Mouse (Mus musculus) liver, postnatal 0 days (tissue): ENCODE measurements around the gene Ghrhr. TPM values are rescaled to one million over a fixed set of nuclear protein-coding genes. Genes with fewer than 3 reads are reported as not detected.

ENCODE experiments used
- ATAC-seq: fragments of 200-750 bp; cut with Nextera tagmentation; 2 replicates; pipeline ENCODE4 v1.8.0; 2017; ENCODE audit warnings: mild to moderate bottlenecking, moderate library complexity
- DNase-seq: peaks from one replicate; pipeline ENCODE4 v3.0.0-alpha.2; 2016
- H3K27ac ChIP-seq: fragments of 300-500 bp; sonication (generic); 2 replicates; pipeline ENCODE4 v1.5.1; 2014; ENCODE audit warnings: antibody characterized with exemption, moderate library complexity, mild to moderate bottlenecking, low read depth
- H3K27me3 ChIP-seq: fragments of 300-500 bp; sonication (generic); 2 replicates; pipeline ENCODE4 v1.6.1; 2014; ENCODE audit warnings: low read length, control low read depth, mixed read lengths; ENCODE audit not compliant: insufficient read depth
- H3K36me3 ChIP-seq: fragments of 300-500 bp; sonication (generic); replicated peaks from 2 replicates; pipeline ENCODE4 v1.6.1; 2014; ENCODE audit warnings: mild to moderate bottlenecking, control low read depth, low read length, moderate library complexity, mixed read lengths; ENCODE audit not compliant: insufficient read depth
- H3K4me1 ChIP-seq: fragments of 300-500 bp; sonication (generic); 2 replicates; pipeline ENCODE4 v1.6.1; 2014; ENCODE audit warnings: antibody characterized with exemption, mild to moderate bottlenecking, control low read depth; ENCODE audit not compliant: insufficient read depth
- H3K4me2 ChIP-seq: fragments of 300-500 bp; sonication (generic); 2 replicates; pipeline ENCODE4 v1.6.1; 2014; ENCODE audit warnings: low read depth, mild to moderate bottlenecking, low read length, moderate library complexity, mixed read lengths
- H3K4me3 ChIP-seq: fragments of 300-500 bp; sonication (generic); 2 replicates; pipeline ENCODE4 v1.5.1; 2014; ENCODE audit warnings: low read depth, low read length
- H3K9ac ChIP-seq: fragments of 300-500 bp; sonication (generic); replicated peaks from 2 replicates; pipeline ENCODE4 v1.6.1; 2014; ENCODE audit warnings: mild to moderate bottlenecking, moderate library complexity
- H3K9me3 ChIP-seq: fragments of 300-500 bp; sonication (generic); 2 replicates; pipeline ENCODE4 v1.6.1; 2016; ENCODE audit warnings: mild to moderate bottlenecking, control low read depth, low read length, mixed read lengths
- CTCF ChIP-seq: sonication (generic); IDR thresholded peaks from 2 replicates; pipeline ENCODE4 v1.5.1; 2016; ENCODE audit warnings: antibody characterized with exemption, low read depth
- EP300 ChIP-seq: IDR thresholded peaks from 2 replicates; pipeline ENCODE4 v1.6.1; 2016; ENCODE audit warnings: antibody characterized with exemption, low read depth, mild to moderate bottlenecking
- WGBS: fragments of 180-500 bp; shearing (Covaris S2); extraction: QIAGEN DNeasy Blood & Tissue Kit; methylation state at CpG from one replicate; pipeline ENCODE4 v1.1.7; 2014; ENCODE audit not compliant: insufficient replicate concordance; 5-methylcytosine and 5-hydroxymethylcytosine counted together
- polyA plus RNA-seq: library from polyadenylated mRNA; unstranded; fragments of >200 nt; fragmentation: Nextera tagmentation; extraction: Ambion mirVana; gene quantifications from 2 replicates; pipeline ENCODE4 v1.2.1, GENCODE M21; 2015

Ghrhr gene
- polyA plus RNA-seq, 1 experiment from 2014 or later: 0.09 TPM

- Histone ChIP-seq H3K4me2 (no peak overlapping the region), H3K4me1 (no peaks in the 10 kb centered on the region), H3K4me3 (no peak overlapping the region), H3K9me3 (no peaks in the 10 kb centered on the region), H3K36me3 (no peaks in the 10 kb centered on the region), H3K27me3 (no peaks in the 10 kb centered on the region), H3K9ac (no peak overlapping the region), H3K27ac (no peak overlapping the region)
- no peak for ATAC-seq
- TF ChIP-seq EP300: no peak
- TF ChIP-seq CTCF: no peak
- 75% methylated on average over 11 of the region's 11 CpGs for WGBS
- no peak for DNase-seq
These were observed 20.5 kb downstream of the Ghrhr start for GRCm38 (mm10) chr6:55396622-55397041.

- 70% methylated on average over 9 of the region's 9 CpGs for WGBS
- Histone ChIP-seq H3K36me3 (no peaks in the 10 kb centered on the region), H3K4me3 (no peak overlapping the region), H3K4me1 (no peaks in the 10 kb centered on the region), H3K9ac (no peak overlapping the region), H3K4me2 (no peak overlapping the region), H3K27ac (no peak overlapping the region), H3K27me3 (no peaks in the 10 kb centered on the region), H3K9me3 (no peaks in the 10 kb centered on the region)
- no peak for DNase-seq
- TF ChIP-seq CTCF: no peak
- TF ChIP-seq EP300: no peak
- ATAC-seq: no peak
These were observed 23.0 kb downstream of the Ghrhr start for GRCm38 (mm10) chr6:55398869-55399628.

GRCm38 (mm10) chr6:55399910-55400309 is 23.8 kb downstream of the Ghrhr start:
- Histone ChIP-seq H3K9ac (no peak overlapping the region), H3K4me2 (no peak overlapping the region), H3K27ac (no peak overlapping the region), H3K36me3 (no peaks in the 10 kb centered on the region), H3K4me3 (no peak overlapping the region), H3K27me3 (no peaks in the 10 kb centered on the region), H3K9me3 (no peaks in the 10 kb centered on the region), H3K4me1 (no peaks in the 10 kb centered on the region)
- WGBS: 69% methylated on average over 5 of the region's 5 CpGs
- TF ChIP-seq EP300: no peak
- TF ChIP-seq CTCF: no peak
- ATAC-seq (no peak), DNase-seq (no peak)

- no peak overlapping the region for H3K4me2 ChIP-seq
- no peaks in the 10 kb centered on the region for H3K36me3 ChIP-seq
- WGBS: 55% methylated on average over 9 of the region's 9 CpGs
- no peak overlapping the region for H3K4me3 ChIP-seq
- ATAC-seq: no peak
- no peak overlapping the region for H3K27ac ChIP-seq
- DNase-seq: no peak
- H3K9ac ChIP-seq: no peak overlapping the region
- no peaks in the 10 kb centered on the region for H3K27me3 ChIP-seq
- TF ChIP-seq CTCF: no peak
- no peaks in the 10 kb centered on the region for H3K9me3 ChIP-seq
- H3K4me1 ChIP-seq: no peaks in the 10 kb centered on the region
These were observed 26.1 kb downstream of the Ghrhr start for GRCm38 (mm10) chr6:55402041-55402776.

- no peaks in the 10 kb centered on the region for H3K27me3 ChIP-seq
- no peak overlapping the region for H3K4me2 ChIP-seq
- WGBS: 63% methylated on average over 9 of the region's 9 CpGs
- ATAC-seq: no peak
- H3K4me1 ChIP-seq: no peaks in the 10 kb centered on the region
- H3K9ac ChIP-seq: no peak overlapping the region
- no peak for DNase-seq
- TF ChIP-seq CTCF (no peak), EP300 (no peak)
- no peak overlapping the region for H3K4me3 ChIP-seq
- no peaks in the 10 kb centered on the region for H3K9me3 ChIP-seq
- H3K27ac ChIP-seq: no peak overlapping the region
- no peaks in the 10 kb centered on the region for H3K36me3 ChIP-seq
These were observed 27.6 kb downstream of the Ghrhr start for GRCm38 (mm10) chr6:55403411-55404309.
